Mouse (Mus musculus) retina, postnatal 7 days (tissue): ENCODE results near the gene Ptprn2.

Source experiments
- DNase-seq: peaks from one replicate; pipeline ENCODE4 v3.0.0-alpha.2; 2012; ENCODE audit warnings: low read depth, low spot score

Gene Ptprn2

GRCm38 (mm10) chr12:117257205-117257920, 771.8 kb downstream of the Ptprn2 start:
- DNase-seq = no peak

DNA sequence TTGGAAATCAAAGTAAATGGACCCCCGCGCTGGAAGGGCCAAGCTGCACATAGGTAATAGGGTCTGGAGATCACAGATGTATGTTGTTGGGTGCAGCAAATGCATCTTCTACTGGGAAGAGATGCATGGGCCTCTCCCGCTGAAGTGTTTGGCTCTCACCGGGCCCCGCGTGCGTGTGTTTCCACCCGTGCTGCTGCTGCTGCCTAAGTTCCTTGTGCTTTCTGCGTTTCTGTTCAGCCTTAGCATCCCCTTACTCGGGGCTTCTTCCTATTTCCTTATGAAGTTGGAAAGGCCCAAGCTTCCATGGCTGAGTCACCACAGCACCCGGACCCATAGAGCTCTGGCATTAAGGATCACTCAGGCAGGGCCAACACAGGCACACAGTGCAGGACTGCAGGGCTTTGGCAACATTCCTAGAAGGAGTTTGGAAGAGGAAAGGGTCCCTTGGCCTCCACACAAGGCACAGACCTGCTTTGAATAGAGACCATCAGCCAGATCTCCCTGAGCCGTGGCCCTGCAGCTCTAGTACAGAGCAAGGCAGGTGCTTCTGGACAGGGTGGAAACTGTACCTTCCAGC, 772.5 kb downstream of the Ptprn2 start:
- DNase-seq = no peak

DNA sequence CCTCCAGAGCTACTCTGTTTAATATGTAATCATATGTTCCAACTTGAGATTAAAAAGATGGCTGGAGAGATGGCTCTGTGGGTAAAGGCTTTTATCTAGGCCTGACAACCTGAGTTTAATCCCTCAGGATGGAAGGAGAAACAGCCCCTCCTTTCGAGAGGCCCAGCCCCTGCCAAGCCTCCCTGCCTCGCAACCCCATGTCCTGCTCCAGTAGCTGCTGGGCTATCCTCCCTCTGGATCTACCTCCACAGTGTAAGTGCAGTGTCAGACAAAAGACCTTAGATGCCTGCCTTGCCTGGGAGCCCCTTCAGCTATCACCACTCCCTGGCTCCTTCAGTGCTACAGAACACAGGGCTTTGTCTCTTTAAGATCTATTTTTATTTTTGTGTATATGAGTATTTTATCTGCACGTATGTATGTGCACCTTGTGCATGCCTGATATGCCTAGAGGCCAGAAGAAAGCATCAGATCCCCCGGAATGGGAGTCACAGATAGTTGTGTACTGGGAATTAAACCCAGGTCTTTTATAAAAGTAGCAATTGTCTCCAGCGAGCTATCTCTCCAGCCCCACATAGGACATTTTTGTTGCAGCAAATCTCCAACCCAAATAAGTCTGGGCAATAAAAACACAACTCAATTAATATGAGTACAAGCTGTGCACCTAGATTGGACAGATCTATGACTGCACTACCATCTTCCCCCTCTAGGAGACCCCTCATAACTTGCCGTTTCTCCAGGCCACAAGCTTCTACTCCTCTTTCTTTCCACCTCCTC, 775.1 kb downstream of the Ptprn2 start:
- DNase-seq = no peak

DNA sequence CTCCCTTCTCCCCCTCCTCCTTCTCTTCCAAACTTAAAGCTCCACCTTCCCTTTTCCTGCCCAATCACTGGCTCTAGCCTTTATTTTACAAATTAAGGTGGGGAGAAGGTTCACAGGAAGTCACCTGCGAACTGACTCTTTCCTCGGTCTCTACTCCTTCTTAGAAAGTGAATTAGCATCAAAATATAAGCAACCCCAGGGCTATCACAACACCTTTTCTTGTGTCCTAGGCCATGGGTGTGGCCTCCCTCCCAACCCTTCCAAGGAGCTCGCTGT, 775.6 kb downstream of the Ptprn2 start:
- DNase-seq = no peak

DNA sequence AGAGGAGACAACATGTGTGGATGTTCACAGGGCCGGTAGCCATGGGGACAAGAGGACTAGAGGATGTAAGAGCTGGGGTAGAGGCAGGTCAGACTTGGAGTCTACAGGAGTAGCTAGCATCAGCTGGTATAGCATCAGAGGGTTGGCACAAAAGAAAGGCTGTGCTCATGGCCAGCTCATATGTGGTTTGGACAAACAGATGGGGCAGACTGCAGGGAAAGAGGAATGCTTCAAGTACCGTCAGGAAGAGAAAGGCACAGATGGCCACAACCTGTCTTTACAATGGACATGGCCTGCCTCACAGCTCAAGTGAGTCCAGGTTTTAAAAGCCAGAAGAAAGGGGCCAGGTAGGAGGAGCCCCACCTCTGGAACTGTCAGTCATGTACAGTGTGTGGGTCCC, 776.5 kb downstream of the Ptprn2 start:
- DNase-seq = no peak

DNA sequence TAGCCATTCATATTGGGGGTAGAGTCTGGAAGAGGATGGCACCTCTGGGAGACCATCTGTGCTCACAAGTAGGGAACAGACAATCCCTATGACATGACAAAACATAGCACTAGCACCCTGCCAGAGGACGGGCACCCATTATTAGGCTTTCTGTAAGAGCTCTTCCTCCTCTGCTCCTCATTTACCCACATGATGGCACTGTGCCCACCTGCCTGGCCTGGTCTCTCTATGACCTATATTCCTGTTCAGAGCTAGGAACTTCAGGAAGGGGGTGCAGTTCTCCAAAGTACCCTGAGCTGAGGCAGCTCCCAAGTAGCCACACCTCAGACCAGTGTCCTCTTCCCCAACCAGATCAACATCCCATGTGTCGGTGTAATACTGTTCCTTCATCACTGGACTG, 777.6 kb downstream of the Ptprn2 start:
- no peak for DNase-seq

GRCm38 (mm10) chr12:117265211-117265610, 779.7 kb downstream of the Ptprn2 start:
- DNase-seq = no peak

GRCm38 (mm10) chr12:117268543-117269172, 783.1 kb downstream of the Ptprn2 start:
- DNase-seq = no peak

GRCm38 (mm10) chr12:117269310-117269709, 783.8 kb downstream of the Ptprn2 start:
- DNase-seq = no peak

GRCm38 (mm10) chr12:117270199-117270598, 784.7 kb downstream of the Ptprn2 start:
- no peak for DNase-seq

DNA sequence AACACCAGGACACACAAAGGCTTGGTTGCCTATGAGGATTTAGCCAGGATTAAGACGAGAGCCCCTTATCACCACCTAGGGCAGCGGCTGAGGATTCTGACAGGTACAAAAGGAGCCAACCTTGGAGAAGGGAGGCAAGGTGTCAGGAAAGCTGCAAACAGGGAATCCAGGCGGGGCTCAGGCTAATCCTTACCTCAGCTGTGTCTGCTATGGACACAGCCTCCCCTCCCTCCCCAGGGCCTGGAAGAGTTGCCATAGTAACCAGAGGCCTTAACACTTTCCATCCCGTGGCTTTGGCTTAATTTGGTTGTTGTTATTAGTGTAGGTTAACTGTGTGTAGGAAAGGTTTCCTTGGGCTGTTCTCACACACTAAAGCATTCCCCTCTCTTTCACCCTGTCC, 787.6 kb downstream of the Ptprn2 start:
- DNase-seq = no peak

DNA sequence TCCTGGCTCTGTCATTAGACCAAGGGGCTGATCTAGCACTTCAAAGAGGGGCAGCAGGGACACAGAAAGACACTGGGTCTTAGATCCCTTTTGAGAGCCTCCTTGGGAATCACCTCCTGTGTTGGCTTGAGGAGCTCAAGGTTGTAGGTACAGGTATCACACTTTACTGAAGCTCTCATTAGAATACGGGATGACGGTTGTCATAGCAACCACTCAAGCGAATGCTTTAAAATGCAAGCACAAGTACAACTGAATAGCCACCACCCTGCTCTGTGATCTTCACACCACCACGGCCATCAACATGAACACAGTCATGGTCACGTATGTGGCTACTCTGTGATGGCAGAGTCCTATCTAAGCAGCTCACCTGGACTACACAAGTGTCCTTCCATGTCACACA, 789.1 kb downstream of the Ptprn2 start:
- DNase-seq = no peak

- DNase-seq = no peak
These were observed 795.3 kb downstream of the Ptprn2 start for GRCm38 (mm10) chr12:117280790-117281189.

- DNase-seq = no peak
These were observed 797.1 kb downstream of the Ptprn2 start for GRCm38 (mm10) chr12:117282659-117283058.

- DNase-seq = no peak
These were observed 801.9 kb downstream of the Ptprn2 start for GRCm38 (mm10) chr12:117287456-117287855.

GRCm38 (mm10) chr12:117291943-117292342, 806.4 kb downstream of the Ptprn2 start:
- no peak for DNase-seq

- DNase-seq = no peak
These were observed 811.3 kb downstream of the Ptprn2 start for GRCm38 (mm10) chr12:117296792-117297191.

DNA sequence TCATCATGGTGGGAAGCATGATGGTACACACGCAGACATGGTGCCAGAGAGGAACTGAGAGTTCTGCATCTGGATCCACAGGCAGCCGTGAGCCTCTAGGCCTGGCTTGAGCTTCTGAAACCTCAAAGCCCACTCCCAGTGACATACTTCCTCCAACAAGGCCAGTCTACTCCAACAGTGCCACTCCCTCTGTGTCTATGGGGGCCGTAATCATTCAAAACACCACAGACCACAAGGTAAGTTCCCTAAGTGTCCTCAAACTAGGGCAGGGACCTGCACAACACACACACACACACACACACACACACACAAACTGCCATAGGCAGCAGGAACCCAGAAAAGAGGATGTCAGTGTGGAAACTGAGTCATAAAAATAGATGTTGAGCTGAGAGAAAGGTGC, 813.6 kb downstream of the Ptprn2 start:
- DNase-seq = no peak

DNA sequence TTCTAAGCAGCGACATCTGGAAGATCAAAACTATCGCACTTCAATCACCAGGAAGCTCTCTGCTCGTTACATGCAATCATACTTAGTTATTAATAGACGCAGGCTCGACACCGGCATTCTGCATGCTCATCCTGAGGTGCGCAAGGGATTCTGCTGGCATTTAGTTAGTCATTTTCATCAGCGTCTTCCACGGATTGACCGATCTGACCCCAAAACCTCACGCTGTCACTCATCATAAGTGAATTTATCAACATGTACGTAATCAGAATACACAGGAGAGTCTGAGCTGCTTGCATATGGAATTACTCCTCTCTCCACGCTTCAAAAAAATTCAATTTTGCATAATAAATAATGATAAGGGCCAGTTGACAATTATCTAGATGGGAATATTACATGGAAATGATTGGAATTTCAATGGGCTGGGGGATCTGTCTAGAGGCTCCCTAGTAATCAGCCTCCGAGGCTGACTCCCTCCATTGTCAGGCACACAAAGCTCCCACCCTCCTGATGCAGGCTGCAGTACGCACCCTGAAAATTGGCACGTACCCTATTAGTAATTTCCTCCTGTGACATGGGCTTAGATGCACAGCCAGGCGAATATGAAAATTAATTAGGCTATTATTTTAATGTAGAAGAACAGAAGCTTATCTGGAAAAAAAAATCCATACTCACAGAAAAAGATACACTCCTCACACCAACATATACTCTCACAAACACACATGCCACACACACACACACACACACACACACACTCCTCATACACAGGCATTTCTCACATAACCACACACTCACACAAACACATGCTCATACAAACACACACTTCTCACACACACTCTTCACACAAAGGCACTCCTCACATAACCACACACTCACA, 819.5 kb downstream of the Ptprn2 start:
- DNase-seq = no peak

DNA sequence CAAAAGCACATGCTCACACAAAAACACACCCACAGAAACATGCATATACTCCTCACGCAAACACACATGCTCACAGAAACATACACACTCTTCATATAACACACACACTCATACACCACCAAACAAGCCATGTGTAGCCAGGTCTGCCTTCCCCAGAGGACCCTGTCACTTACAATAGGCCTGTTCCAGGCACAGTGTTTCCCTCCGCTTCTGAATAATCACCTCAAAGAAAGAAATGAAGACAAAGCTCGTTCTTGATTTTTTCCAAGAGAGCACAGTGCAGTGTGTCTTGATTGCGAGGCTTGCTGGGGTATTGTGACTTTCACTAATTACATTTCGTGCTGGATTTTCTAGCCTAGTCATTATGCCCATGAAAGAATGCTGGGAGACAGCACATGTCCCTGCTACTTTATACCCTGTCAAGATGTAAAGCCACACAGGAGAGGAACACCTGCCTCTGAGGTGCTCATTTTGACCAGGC, 820.1 kb downstream of the Ptprn2 start:
- DNase-seq = no peak

DNA sequence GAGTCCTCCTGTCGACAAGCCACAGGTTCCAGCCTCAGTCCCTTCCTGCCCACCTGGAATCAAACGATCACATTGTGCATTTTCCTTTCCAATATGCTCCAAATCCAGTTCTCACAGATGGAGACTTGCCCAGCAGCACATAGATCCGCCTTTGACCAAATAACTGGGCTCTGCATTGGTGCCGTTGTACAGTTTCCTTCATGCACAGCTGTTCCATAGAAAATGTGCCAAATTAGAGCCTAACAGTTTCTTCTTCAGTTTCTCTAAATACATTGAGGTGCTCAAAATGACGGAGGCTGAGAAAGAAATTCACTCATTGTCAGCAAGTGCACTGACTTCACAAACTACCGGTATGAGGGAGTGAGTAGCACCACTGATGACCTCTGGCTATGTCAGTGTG, 826.6 kb downstream of the Ptprn2 start:
- no peak for DNase-seq
